Mouse (Mus musculus): Measurements from ENCODE around the gene Mpeg1.

Gene Mpeg1

GRCm38 (mm10) chr19:12460282-12461249 is at the start of gene Mpeg1:
TSS of gene Mpeg1 (plus strand) at chr19:12460779.
- DNase-seq (ENCODE audit: low read depth): no peak

- DNase-seq (ENCODE audit: low read depth): no peak
These were observed 46.8 kb upstream of the Mpeg1 start for GRCm38 (mm10) chr19:12413737-12414136.

- DNase-seq (ENCODE audit: low read depth): no peak
These were observed 43.2 kb upstream of the Mpeg1 start, which contains the start of gene Olfr1441 for GRCm38 (mm10) chr19:12417361-12417760. TSS of gene Olfr1441 (plus strand) at chr19:12417433.

- no peak for DNase-seq (ENCODE audit: low read depth)
These were observed 42.3 kb upstream of the Mpeg1 start for GRCm38 (mm10) chr19:12418312-12418711.

GRCm38 (mm10) chr19:12420555-12420954 is 40.0 kb upstream of the Mpeg1 start:
- DNase-seq (ENCODE audit: low read depth): no peak

- DNase-seq (ENCODE audit: low read depth): peak; percentile 40
These were observed 38.9 kb upstream of the Mpeg1 start for GRCm38 (mm10) chr19:12421680-12422079.

- DNase-seq (ENCODE audit: low read depth): no peak
These were observed 33.5 kb upstream of the Mpeg1 start for GRCm38 (mm10) chr19:12427101-12427500.

- no peak for DNase-seq (ENCODE audit: low read depth)
These were observed 33.0 kb upstream of the Mpeg1 start, which contains the start of gene Pfpl for GRCm38 (mm10) chr19:12427605-12428004. TSS of gene Pfpl (plus strand) at chr19:12427905.

- peak; percentile 69 for DNase-seq (ENCODE audit: low read depth)
These were observed 27.5 kb upstream of the Mpeg1 start for GRCm38 (mm10) chr19:12433033-12433432.

GRCm38 (mm10) chr19:12435011-12435416 is 25.6 kb upstream of the Mpeg1 start:
- peak; percentile 40 for DNase-seq (ENCODE audit: low read depth)

GRCm38 (mm10) chr19:12435750-12436524 is 24.6 kb upstream of the Mpeg1 start:
- no peak for DNase-seq (ENCODE audit: low read depth)

GRCm38 (mm10) chr19:12439581-12439980 is 21.0 kb upstream of the Mpeg1 start:
- peak; percentile 54 for DNase-seq (ENCODE audit: low read depth)

- peak; percentile 51 for DNase-seq (ENCODE audit: low read depth)
These were observed 20.4 kb upstream of the Mpeg1 start for GRCm38 (mm10) chr19:12440103-12440725.

GRCm38 (mm10) chr19:12442560-12442959 is 18.0 kb upstream of the Mpeg1 start:
- DNase-seq (ENCODE audit: low read depth): peak; percentile 67

- DNase-seq (ENCODE audit: low read depth): peak; percentile 60
These were observed 15.6 kb upstream of the Mpeg1 start for GRCm38 (mm10) chr19:12445014-12445413.

GRCm38 (mm10) chr19:12457401-12458066 is 3.0 kb upstream of the Mpeg1 start:
- no peak for DNase-seq (ENCODE audit: low read depth)

- no peak for DNase-seq (ENCODE audit: low read depth)
These were observed 1.1 kb upstream of the Mpeg1 start for GRCm38 (mm10) chr19:12459516-12459915.

- no peak for DNase-seq (ENCODE audit: low read depth)
These were observed 2.5 kb downstream of the Mpeg1 start for GRCm38 (mm10) chr19:12462851-12463721.

- peak; percentile 88 for DNase-seq (ENCODE audit: low read depth)
These were observed 3.1 kb downstream of the Mpeg1 start for GRCm38 (mm10) chr19:12463722-12464035.

- peak; percentile 85 for DNase-seq (ENCODE audit: low read depth)
These were observed 3.5 kb downstream of the Mpeg1 start for GRCm38 (mm10) chr19:12464127-12464526.

- DNase-seq (ENCODE audit: low read depth): no peak
These were observed 4.1 kb downstream of the Mpeg1 start for GRCm38 (mm10) chr19:12464674-12465073.
